Mouse (Mus musculus) limb, embryonic 11.5 days (tissue): ENCODE data around the gene Etv2. TPM values are rescaled to one million over a fixed set of nuclear protein-coding genes. Genes with fewer than 3 reads are reported as not detected.
A peak's percentile ranks its signal among the peaks of the same experiment; 100 is the strongest.

Source experiments
- ATAC-seq: fragments of 200-750 bp; cut with Nextera tagmentation; 2 replicates; pipeline ENCODE4 v1.8.0; 2017; ENCODE audit warnings: low read depth; ENCODE audit not compliant: insufficient number of reproducible peaks, low FRiP score, low TSS enrichment
- DNase-seq: peaks from one replicate; pipeline ENCODE4 v3.0.0-alpha.2; 2015; ENCODE audit warnings: low spot score
- H3K27ac ChIP-seq: fragments of 300-500 bp; sonication (generic); replicated peaks from 2 replicates; pipeline ENCODE4 v1.5.1; 2014; ENCODE audit warnings: low read depth, mild to moderate bottlenecking, low read length
- H3K27me3 ChIP-seq: fragments of 300-500 bp; sonication (generic); 2 replicates; pipeline ENCODE4 v1.6.1; 2014; ENCODE audit warnings: mild to moderate bottlenecking, low read length, mixed read lengths; ENCODE audit not compliant: control insufficient read depth, insufficient read depth
- H3K36me3 ChIP-seq: fragments of 300-500 bp; sonication (generic); 2 replicates; pipeline ENCODE4 v1.6.1; 2014; ENCODE audit warnings: mild to moderate bottlenecking, low read length, moderate library complexity, mixed read lengths; ENCODE audit not compliant: control insufficient read depth, insufficient read depth
- H3K4me1 ChIP-seq: fragments of 300-500 bp; sonication (generic); 2 replicates; pipeline ENCODE4 v1.6.1; 2014; ENCODE audit warnings: low read length, mixed read lengths; ENCODE audit not compliant: control insufficient read depth, insufficient read depth
- H3K4me2 ChIP-seq: fragments of 300-500 bp; sonication (generic); 2 replicates; pipeline ENCODE4 v1.6.1; 2014; ENCODE audit warnings: low read depth, mild to moderate bottlenecking, moderate library complexity; ENCODE audit not compliant: severe bottlenecking
- H3K4me3 ChIP-seq: fragments of 300-500 bp; sonication (generic); 2 replicates; pipeline ENCODE4 v1.5.1; 2014; ENCODE audit warnings: low read depth, low read length
- H3K9ac ChIP-seq: fragments of 300-500 bp; sonication (generic); 2 replicates; pipeline ENCODE4 v1.6.1; 2014; ENCODE audit warnings: mild to moderate bottlenecking, low read length
- H3K9me3 ChIP-seq: fragments of 300-500 bp; sonication (generic); 2 replicates; pipeline ENCODE4 v1.6.1; 2016; ENCODE audit warnings: low read length; ENCODE audit not compliant: control insufficient read depth
- WGBS: fragments of 180-500 bp; shearing (Covaris S2); extraction: QIAGEN DNeasy Blood & Tissue Kit; methylation state at CpG from one replicate; pipeline ENCODE4 v1.1.7; 2014; 5-methylcytosine and 5-hydroxymethylcytosine counted together
- polyA plus RNA-seq: library from polyadenylated mRNA; unstranded; fragments of >200 nt; fragmentation: Nextera tagmentation; extraction: Ambion mirVana; gene quantifications from 2 replicates; pipeline ENCODE4 v1.2.1, GENCODE M21; 2014

Etv2 gene
- polyA plus RNA-seq: 0.19 and 0.43 TPM in 2 replicates

- no peaks in the 10 kb centered on the region for H3K36me3 ChIP-seq
- H3K27me3 ChIP-seq: peaks cover 33% of the 10 kb centered on the region
- ATAC-seq (no peak), DNase-seq (no peak)
- 4% methylated on average over 5 of the region's 5 CpGs for WGBS
- peaks cover 3% of the 10 kb centered on the region; the same call in 1 of the 2 replicates for H3K4me1 ChIP-seq
- 0 out of 2 replicates have a peak within 1 kb of the TSS, but pooled peaks have one; percentile 18 for H3K9ac ChIP-seq
- H3K4me2 ChIP-seq: peak within 1 kb of the TSS; percentile 11; the same call in 1 of the 2 replicates
- H3K27ac ChIP-seq: no peak within 1 kb of the TSS
- peak within 1 kb of the TSS; percentile 19; the same call in 1 of the 2 replicates for H3K4me3 ChIP-seq
- H3K9me3 ChIP-seq: no peaks in the 10 kb centered on the region
Observed at GRCm38 (mm10) chr7:30635752-30636151, at the start of gene Etv2. TSS of gene Etv2 (minus strand) at chr7:30635852.

- peaks cover 9% of the 10 kb centered on the region for H3K27me3 ChIP-seq
- no peak overlapping the region for H3K27ac ChIP-seq
- no peak overlapping the region for H3K4me2 ChIP-seq
- H3K9me3 ChIP-seq: no peaks in the 10 kb centered on the region
- H3K4me3 ChIP-seq: no peak overlapping the region
- 74% methylated on average over 2 of the region's 2 CpGs for WGBS
- H3K36me3 ChIP-seq: no peaks in the 10 kb centered on the region
- no peaks in the 10 kb centered on the region for H3K4me1 ChIP-seq
- no peak for DNase-seq
- ATAC-seq: no peak
- no peak overlapping the region for H3K9ac ChIP-seq
Observed at GRCm38 (mm10) chr7:30683425-30683824, 47.8 kb upstream of the Etv2 start.

- Histone ChIP-seq H3K4me3 (no peak overlapping the region), H3K27me3 (no peaks in the 10 kb centered on the region; the same call in 1 of the 2 replicates), H3K36me3 (no peaks in the 10 kb centered on the region), H3K4me1 (no peaks in the 10 kb centered on the region), H3K27ac (no peak overlapping the region), H3K9ac (no peak overlapping the region), H3K4me2 (no peak overlapping the region), H3K9me3 (no peaks in the 10 kb centered on the region)
- ATAC-seq: no peak
- DNase-seq: no peak
- 58% methylated on average over 5 of the region's 5 CpGs for WGBS
Observed at GRCm38 (mm10) chr7:30681897-30682296, 46.2 kb upstream of the Etv2 start.

GRCm38 (mm10) chr7:30678263-30678975, 42.8 kb upstream of the Etv2 start:
- no peaks in the 10 kb centered on the region for H3K27me3 ChIP-seq
- H3K4me1 ChIP-seq: no peaks in the 10 kb centered on the region
- DNase-seq: no peak
- no peak overlapping the region for H3K4me2 ChIP-seq
- H3K9me3 ChIP-seq: no peaks in the 10 kb centered on the region; the same call in 1 of the 2 replicates
- 65% methylated on average over 5 of the region's 5 CpGs for WGBS
- no peak overlapping the region for H3K27ac ChIP-seq
- no peaks in the 10 kb centered on the region for H3K36me3 ChIP-seq
- H3K9ac ChIP-seq: no peak overlapping the region
- H3K4me3 ChIP-seq: no peak overlapping the region
- ATAC-seq: no peak

- Histone ChIP-seq H3K9ac (no peak within 1 kb of the TSS), H3K4me2 (no peak within 1 kb of the TSS), H3K36me3 (no peaks in the 10 kb centered on the region), H3K27me3 (no peaks in the 10 kb centered on the region), H3K4me3 (no peak within 1 kb of the TSS), H3K4me1 (no peaks in the 10 kb centered on the region), H3K9me3 (no peaks in the 10 kb centered on the region; the same call in 1 of the 2 replicates), H3K27ac (no peak within 1 kb of the TSS)
- ATAC-seq: no peak
- WGBS: 69% methylated on average over 9 of the region's 9 CpGs
- DNase-seq: no peak
Observed at GRCm38 (mm10) chr7:30671480-30671879, 35.8 kb upstream of the Etv2 start, which contains the start of gene Pmis2. TSS of gene Pmis2 (minus strand) at chr7:30671605.

- no peak for DNase-seq
- Histone ChIP-seq H3K4me3 (no peak overlapping the region), H3K9ac (no peak overlapping the region), H3K4me1 (no peaks in the 10 kb centered on the region), H3K36me3 (no peaks in the 10 kb centered on the region), H3K27ac (no peak overlapping the region), H3K9me3 (no peaks in the 10 kb centered on the region), H3K27me3 (no peaks in the 10 kb centered on the region), H3K4me2 (no peak overlapping the region)
- WGBS: 41% methylated on average over 3 of the region's 3 CpGs
- ATAC-seq: no peak
Observed at GRCm38 (mm10) chr7:30669229-30669628, 33.6 kb upstream of the Etv2 start.

GRCm38 (mm10) chr7:30665321-30665720, 29.7 kb upstream of the Etv2 start:
- no peak overlapping the region for H3K27ac ChIP-seq
- peak overlapping the region; percentile 51 for H3K4me2 ChIP-seq
- H3K9ac ChIP-seq: peak overlapping the region; percentile 76
- H3K4me1 ChIP-seq: no peaks in the 10 kb centered on the region
- 11% methylated on average over 11 of the region's 11 CpGs for WGBS
- H3K36me3 ChIP-seq: no peaks in the 10 kb centered on the region
- no peaks in the 10 kb centered on the region for H3K9me3 ChIP-seq
- DNase-seq (peak; percentile 26), ATAC-seq (0 out of 2 replicates have a peak, but pooled peaks have one; percentile 31)
- H3K27me3 ChIP-seq: no peaks in the 10 kb centered on the region
- H3K4me3 ChIP-seq: peak overlapping the region; percentile 61

- WGBS: under 1% methylated on average over 34 of the region's 34 CpGs
- peak; percentile 97 for DNase-seq
- Histone ChIP-seq H3K27ac (no peak within 1 kb of the TSS), H3K27me3 (no peaks in the 10 kb centered on the region), H3K4me3 (peak within 1 kb of the TSS; percentile 61), H3K4me2 (peak within 1 kb of the TSS; percentile 51), H3K9ac (peak within 1 kb of the TSS; percentile 76), H3K9me3 (no peaks in the 10 kb centered on the region), H3K36me3 (no peaks in the 10 kb centered on the region; the same call in 1 of the 2 replicates), H3K4me1 (no peaks in the 10 kb centered on the region)
- peak; percentile 92 for ATAC-seq
Observed at GRCm38 (mm10) chr7:30664529-30665200, 29.0 kb upstream of the Etv2 start, which contains the start of gene Haus5. TSS of gene Haus5 (minus strand) at chr7:30664994.
